Mouse (Mus musculus) layer of hippocampus, postnatal 14 days (tissue): ENCODE results near the gene Inf2. TPM values are rescaled to one million over a fixed set of nuclear protein-coding genes. Genes with fewer than 3 reads are reported as not detected.

Experiments used
- DNase-seq, 2 experiments: peaks; one replicate each; pipeline ENCODE4 v3.0.0; 2021 to 2022; ENCODE audit warnings: low spot score in 2 of 2, mixed read lengths in 1 of 2
- long read RNA-seq, 2 experiments: library from polyadenylated mRNA; stranded (forward); transcript quantifications; one replicate each; pipeline ENCODE4 v2.0.0; 2021
- total RNA-seq, 2 experiments: library from RNA; stranded (reverse); gene quantifications; 2 replicates each; pipeline ENCODE4 v1.2.3; 2021

Gene Inf2
- total RNA-seq = 100 to 1,000 TPM; 116 to 122 TPM
- long read RNA-seq, experiment 1, transcript Inf2-203 (15 exons, 2,795 nt) = major isoform, 5 of 20 reads
- long read RNA-seq, experiment 1, partial matches to known transcripts = 7 of 20 reads
- long read RNA-seq, experiment 1, other reads (novel, unspliced or antisense) = 8 of 20 reads
- long read RNA-seq, experiment 2, partial matches to known transcripts = 20 of 25 reads
- long read RNA-seq, experiment 2, other reads (novel, unspliced or antisense) = 3 of 25 reads

DNA sequence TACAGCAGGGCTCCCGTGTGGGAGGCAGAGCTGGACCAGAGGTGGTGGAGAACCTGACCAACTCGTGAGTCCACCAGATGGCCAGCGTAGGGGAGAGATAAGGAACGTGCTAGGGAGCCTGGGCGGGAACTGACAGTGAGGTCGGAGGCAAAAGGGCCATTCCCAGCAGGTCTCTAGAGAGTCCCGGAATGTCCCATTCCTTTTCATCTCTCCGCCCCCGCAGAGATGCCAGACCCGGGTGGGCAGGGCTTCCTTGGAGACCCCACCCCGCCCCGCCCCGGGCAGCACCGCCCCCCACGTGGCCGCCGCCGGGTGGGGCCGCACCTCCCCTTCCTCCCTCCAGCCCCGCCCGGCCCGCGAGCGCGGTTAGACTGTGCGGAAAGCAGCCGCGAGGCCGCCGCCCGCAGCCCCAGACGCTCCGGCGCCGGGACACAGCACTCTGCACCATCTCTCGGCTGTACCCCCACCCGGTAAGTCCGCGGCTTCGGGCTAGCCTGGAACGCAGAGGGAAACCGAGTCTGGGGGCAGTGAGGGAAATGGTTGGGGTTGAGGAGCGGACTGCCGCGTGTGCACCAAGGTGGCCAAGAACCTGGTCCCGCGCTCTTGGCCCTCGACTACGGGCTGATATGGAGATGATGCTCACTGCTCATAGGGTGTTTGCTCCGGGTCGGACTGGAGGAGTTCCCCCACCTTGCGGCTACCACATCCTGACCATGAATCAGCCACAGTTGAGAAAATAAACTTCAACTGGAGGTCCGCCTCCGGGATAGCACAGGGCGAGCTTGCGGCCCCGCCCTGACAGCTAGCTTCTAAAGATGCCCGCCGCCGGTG is at the start of gene Inf2:
Gene Inf2 (plus strand): TSS at position 359 of the 831 bp plus-strand sequence.
- peak; percentile 74 to 83 for DNase-seq

DNA sequence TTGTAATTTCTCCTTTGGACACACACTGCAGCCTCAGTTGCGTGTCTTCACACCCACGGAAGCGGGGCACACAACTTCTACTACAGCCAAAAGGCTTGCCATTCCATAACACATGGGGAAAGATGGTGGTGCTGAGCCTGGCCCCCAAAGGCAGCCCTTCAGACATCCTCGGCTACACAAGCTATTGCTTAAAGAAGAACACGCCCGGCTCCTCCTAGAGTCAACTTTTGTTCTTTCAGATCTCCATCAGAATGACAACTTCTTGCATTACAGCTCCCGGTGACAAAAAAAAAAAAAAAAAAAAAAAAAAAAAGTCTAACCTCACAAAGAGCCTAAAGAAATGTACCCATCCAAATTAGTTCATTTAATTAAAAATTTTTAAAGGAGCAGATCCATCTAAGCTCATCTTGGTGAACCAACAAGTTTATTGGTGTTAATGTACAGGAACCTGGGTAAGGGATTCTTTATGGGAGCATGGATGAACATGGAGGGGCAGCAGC is 49.1 kb upstream of the Inf2 start:
- no peak for DNase-seq

DNA sequence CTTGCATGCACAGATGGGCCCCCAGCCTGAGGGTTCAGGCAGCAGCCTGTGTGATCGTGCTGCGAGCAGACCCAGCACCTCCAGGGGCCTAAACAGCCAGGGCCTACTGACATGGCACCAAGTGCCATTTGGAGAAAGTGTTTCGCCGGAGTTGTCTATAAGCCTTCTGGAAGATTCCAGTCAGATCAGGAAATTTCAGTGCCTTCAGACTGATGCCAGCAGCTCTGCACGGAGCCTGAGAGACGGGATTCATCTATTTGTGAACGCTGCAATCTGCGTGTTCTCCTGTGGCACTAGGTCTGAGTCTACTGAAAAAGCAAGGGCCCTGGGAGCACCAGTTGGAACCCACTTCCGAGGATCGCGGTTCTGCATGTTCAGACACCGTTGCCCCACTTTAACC is 48.3 kb upstream of the Inf2 start:
- DNase-seq = peak in 1 of 2 experiments; percentile 14

DNA sequence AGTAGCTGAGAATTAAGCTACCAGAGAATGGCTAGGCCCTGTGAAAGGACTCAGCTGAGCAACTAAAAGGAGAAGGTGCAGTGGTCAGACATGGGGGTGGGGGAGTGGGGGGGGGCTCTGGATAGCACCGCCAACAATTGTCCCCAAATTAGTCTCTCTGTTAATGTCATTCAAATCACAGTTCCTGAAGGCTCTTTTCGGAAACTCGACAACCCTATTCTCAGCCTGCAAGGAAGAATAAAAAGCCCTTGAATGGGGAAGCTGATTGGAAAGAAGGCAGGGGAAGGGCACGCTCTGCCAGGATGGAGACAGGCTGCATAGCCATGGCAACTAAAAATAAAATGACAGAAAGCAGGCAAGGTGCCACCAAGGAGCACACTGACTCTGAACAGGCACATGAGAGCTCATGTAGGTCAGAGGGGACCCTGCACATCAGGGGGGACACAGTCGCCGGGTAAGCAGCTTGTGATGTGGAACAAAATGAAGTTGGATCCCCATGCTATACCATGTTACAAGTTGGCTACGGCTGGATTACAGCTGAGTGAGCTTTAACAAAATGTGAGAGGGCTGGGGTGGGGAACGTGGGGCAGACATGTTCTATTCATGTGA is 47.0 kb upstream of the Inf2 start:
- DNase-seq = peak; percentile 36 to 66

DNA sequence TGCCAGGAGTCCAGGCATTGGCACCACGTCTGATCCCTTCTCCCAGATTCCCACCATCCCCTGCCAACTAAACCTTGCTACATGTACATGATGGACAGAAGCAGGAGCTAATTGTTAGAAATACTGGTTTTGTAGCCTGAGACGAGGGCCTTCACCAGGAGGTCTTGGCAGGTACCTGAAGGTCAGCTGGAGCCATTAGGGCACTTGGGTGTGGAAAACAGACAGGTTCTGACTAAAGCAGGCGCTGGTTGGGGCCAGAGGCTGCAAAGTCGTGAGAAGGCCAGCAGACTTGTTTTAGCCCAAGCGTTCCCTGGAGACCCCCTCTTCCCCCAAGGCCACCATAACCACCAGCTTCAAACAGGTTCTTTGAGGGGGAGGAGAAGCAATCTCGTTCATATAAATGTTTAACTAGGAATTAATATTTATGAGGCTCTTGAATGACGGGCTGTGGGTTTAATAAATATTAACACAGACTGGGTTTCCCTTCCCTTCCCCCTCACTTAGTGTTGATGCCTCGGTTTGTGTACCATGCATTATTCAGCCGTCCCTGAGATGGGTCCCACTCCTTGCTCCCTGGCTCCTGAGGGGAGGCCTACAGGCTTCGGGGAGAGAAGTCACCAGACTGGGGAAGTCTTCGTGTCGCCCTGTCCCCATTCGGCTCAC is 46.2 kb upstream of the Inf2 start:
- DNase-seq = peak in 1 of 2 experiments; percentile 18

- peak; percentile 92 to 93 for DNase-seq
Observed at GRCm38 (mm10) chr12:112542920-112543300, 45.7 kb upstream of the Inf2 start.

GRCm38 (mm10) chr12:112543941-112544340 is 44.6 kb upstream of the Inf2 start:
- DNase-seq = no peak

DNA sequence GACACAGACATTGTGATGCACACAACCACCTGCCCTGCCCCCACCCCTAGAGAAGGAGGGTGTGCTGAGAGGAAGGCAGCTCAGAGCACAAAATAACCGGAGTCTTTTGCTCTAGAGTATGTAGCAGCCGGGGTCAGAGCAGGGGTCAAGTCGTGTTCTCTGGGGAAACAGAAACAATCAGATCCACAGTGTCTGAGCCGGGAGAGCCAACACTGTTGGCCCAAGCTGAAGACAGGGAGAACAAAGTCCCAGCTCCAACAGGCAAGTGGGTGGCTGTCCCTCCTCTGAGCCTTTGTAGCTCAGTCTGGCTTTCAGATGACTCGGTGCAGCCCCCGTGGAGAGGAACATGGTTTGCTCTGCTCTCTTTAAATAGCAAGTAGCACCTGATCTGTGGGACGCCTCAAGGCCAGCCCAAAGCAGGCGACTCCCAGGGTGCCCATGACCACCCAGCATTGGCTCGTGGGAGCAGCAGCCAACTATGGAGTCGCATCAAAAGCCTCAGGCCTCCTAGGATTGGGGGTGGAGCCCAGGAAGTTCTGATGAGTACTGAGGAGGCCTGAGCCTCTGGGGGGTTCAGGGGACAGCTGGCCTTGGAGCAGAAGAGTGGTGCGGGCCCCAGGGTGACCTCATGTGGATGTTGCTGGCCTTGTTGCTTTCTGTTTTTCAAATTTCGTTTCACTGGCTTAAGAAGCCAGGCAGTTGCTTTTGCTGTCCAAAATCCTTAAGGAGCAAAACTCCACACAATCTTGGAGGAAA is 43.5 kb upstream of the Inf2 start:
- DNase-seq = no peak

- DNase-seq = no peak
Observed at GRCm38 (mm10) chr12:112546110-112546509, 42.5 kb upstream of the Inf2 start.

GRCm38 (mm10) chr12:112549287-112549686 is 39.3 kb upstream of the Inf2 start:
- DNase-seq = no peak

GRCm38 (mm10) chr12:112551861-112552375 is 36.7 kb upstream of the Inf2 start:
- peak; percentile 94 to 97 for DNase-seq

DNA sequence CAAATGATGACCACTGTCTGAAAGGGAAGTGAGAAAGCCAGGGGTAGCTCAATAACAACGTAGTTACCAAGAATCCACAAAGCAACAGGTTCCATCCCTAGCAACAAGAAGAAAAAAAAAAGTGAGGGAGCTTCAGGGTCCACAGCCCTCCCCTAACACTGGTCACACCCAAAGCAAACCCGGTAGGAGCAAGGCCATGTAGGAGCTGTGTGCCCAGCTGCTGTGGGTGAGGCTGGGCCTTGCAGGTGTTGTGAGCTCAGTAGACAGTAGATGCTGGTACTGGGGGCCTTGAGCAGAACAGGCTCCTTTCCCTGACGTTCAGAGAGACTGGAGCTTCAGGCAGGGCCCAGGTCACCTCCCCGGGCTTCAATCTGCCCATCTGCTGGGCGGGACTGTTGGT is 36.1 kb upstream of the Inf2 start:
- no peak for DNase-seq

DNA sequence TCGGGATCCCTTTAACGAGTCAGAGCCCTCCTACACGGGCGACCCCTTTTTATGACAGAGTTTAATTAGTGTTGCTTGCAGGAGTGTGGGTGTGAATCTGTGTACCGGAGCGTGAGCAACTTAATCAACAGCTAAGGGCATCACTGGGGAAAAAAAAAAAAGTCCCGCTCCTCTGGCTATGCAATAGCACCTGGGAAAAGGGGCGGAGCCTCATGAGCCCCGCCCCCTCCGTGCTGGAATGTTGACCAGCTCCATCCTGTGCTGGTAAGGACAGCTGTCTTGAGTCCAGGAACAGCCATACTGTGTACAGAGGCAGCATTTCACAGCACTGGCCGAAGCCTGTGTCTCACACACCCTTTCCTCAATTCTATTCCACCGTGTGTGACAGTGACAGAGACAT is 33.7 kb upstream of the Inf2 start:
- DNase-seq = no peak

GRCm38 (mm10) chr12:112556531-112557060 is 32.0 kb upstream of the Inf2 start:
- DNase-seq = no peak

- no peak for DNase-seq
Observed at GRCm38 (mm10) chr12:112557219-112557618, 31.4 kb upstream of the Inf2 start.

DNA sequence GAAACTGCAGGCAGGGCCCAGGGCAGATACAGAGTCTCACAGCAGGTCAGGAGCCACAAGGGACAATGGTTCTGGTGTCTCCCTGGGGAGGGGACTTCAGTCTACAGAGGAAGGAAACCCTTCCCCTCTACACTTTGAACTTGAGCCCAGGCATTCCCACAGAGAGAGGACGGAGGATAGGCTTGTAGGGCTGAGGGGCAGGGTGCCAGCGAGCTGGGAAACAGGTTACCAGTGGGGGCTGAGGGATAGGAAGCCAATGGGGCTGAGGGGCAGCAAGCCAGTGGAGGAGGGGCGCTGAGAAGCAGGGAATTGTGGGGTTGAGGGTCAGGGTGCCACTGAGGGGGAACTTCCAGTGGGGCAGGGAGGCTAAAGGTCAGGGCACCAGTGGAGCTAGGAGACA is 29.4 kb upstream of the Inf2 start:
- DNase-seq = no peak

- no peak for DNase-seq
Observed at GRCm38 (mm10) chr12:112559671-112560070, 28.9 kb upstream of the Inf2 start.

DNA sequence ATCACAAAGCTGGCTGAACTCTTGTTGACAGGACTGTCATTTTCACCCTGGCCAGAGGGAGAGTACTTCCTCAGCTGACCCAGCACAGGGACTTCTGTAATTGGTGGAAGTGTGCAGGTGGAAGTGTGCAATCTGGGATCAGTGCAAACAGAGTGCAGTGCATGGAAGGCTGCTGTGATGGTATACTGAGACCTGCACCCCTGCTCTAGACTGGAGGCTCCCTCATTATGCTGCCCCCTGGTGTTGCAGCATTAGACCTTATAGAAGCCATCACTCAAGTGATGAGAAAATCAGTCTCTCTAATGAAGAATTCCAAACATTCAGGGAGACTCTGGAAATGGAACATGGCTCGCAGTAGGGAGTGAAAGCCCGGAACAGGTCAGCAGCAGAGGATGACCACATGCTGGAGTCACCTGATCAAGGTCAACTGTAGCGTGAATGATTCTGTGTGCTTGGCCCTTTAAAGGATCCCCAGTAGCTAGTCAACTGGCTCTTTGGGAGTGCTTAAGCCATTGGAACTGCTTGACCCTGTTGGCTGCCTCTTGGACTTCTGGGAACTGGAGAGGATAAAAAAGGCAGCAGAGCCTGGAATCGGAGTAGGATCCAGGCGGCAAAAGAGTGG is 28.3 kb upstream of the Inf2 start:
- DNase-seq = no peak

GRCm38 (mm10) chr12:112561163-112561562 is 27.4 kb upstream of the Inf2 start:
- DNase-seq = no peak

DNA sequence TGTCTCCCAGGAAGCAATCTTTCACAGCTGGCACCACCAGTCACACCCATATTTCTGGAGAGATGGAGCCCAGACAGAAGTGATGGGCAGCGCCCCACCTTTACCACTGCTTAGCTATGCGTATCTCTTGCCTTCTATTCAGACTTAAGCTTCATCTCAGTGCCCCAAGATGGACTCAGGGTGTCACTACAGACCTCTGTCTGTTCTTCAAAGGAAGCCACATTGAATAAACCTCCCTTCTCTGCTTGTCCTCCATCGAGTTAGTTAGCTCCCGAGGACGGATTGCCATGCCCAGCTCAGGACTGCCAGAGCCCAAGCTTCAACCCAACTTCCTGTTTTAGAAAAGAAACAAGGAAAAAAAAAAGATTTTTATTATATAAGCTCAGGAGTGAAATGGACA is 26.1 kb upstream of the Inf2 start:
- no peak for DNase-seq
